Mouse (Mus musculus): ENCODE results near the gene Mettl7a1. TPM values are rescaled to one million over a fixed set of nuclear protein-coding genes. Genes with fewer than 3 reads are reported as not detected.

Mettl7a1 gene
- total RNA-seq, 2 experiments from 2014 or later: 29.3 to 40.9 TPM

Other genes with a start within 250 kb of the Mettl7a1 start
- gene Atf1, start 76.3 kb upstream of the Mettl7a1 start, total RNA-seq (2021): 10 to 100 TPM; 44.0 to 48.4 TPM
- gene Tmprss12, start 23.3 kb upstream of the Mettl7a1 start, total RNA-seq (2021): not detected
- gene Mettl7a3, start 30.8 kb downstream of the Mettl7a1 start, total RNA-seq (2021): not detected
- not detected for gene Methig1, start 49.0 kb downstream of the Mettl7a1 start, total RNA-seq (2021)
- 1 to 10 TPM in 1 of 2 experiments, under 1 TPM in 1; 0.68 to 1.1 TPM for gene Mettl7a2, start 49.1 kb downstream of the Mettl7a1 start, total RNA-seq (2021)
- gene Higd1c, start 60.4 kb downstream of the Mettl7a1 start, total RNA-seq (2021): not detected
- gene Gm5475, start 118.0 kb downstream of the Mettl7a1 start, total RNA-seq (2021): not detected
- 10 to 100 TPM; 53.6 to 58.2 TPM for gene Slc11a2, start 120.9 kb downstream of the Mettl7a1 start, total RNA-seq (2021)
- gene Letmd1, start 164.9 kb downstream of the Mettl7a1 start, total RNA-seq (2021): 10 to 100 TPM; 12.8 to 20.4 TPM
- gene Csrnp2, start 191.3 kb downstream of the Mettl7a1 start, total RNA-seq (2021): 1 to 10 TPM; 3.1 to 3.2 TPM
- 10 to 100 TPM; 14.3 to 15.8 TPM for gene Tfcp2, start 247.9 kb downstream of the Mettl7a1 start, total RNA-seq (2021)